Mouse (Mus musculus): ENCODE measurements around the gene Arhgef25. TPM values are rescaled to one million over a fixed set of nuclear protein-coding genes. Genes with fewer than 3 reads are reported as not detected.

The Arhgef25 gene
- polyA plus RNA-seq, 1 experiment: 187 TPM

DNA sequence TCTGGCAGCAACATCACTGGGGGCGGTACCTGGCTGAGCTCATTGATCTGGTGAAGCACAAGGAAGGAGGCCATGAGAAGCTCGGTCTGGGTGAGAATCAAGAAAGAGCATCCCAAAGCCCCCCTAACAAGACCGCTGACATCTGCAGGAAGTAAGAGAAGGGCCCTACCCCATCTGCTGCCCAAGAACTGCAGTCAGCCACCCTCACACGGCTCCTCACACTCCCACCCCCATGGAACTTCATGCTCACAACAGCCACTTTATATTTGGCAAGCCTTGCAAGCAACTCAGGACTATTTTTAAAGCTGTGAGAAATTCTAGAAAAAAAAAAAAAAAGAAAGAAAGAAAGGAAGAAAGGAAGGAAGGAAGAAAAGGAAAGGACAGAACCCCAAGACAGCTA is 19.0 kb upstream of the Arhgef25 start:
- Histone ChIP-seq H3K4me3 (ENCODE audit: insufficient read depth, low read length) (no peak overlapping the region), H3K27ac (ENCODE audit: insufficient read depth, low read length) (no peak overlapping the region)
- no peak for TF ChIP-seq POLR2A (IDR thresholded peaks at IDR 0.05; ENCODE audit: low read depth, low read length)
- TF ChIP-seq CTCF (IDR thresholded peaks at IDR 0.05; ENCODE audit: borderline replicate concordance, insufficient read depth, low read length): no peak

GRCm38 (mm10) chr10:127205373-127205772 is 15.5 kb upstream of the Arhgef25 start:
- Histone ChIP-seq H3K27ac (ENCODE audit: insufficient read depth, low read length) (no peak overlapping the region), H3K4me3 (ENCODE audit: insufficient read depth, low read length) (no peak overlapping the region), H3K4me1 (ENCODE audit: control insufficient read depth, insufficient read depth, low read length) (peaks cover 5% of the 10 kb centered on the region)
- TF ChIP-seq POLR2A (IDR thresholded peaks at IDR 0.05; ENCODE audit: low read depth, low read length) (no peak), CTCF (IDR thresholded peaks at IDR 0.05; ENCODE audit: borderline replicate concordance, insufficient read depth, low read length) (no peak)

More for the DNA sequence above, 19.0 kb upstream of the Arhgef25 start:
- peaks cover 8% of the 10 kb centered on the region for H3K4me1 ChIP-seq (ENCODE audit: control insufficient read depth, insufficient read depth, low read length)

DNA sequence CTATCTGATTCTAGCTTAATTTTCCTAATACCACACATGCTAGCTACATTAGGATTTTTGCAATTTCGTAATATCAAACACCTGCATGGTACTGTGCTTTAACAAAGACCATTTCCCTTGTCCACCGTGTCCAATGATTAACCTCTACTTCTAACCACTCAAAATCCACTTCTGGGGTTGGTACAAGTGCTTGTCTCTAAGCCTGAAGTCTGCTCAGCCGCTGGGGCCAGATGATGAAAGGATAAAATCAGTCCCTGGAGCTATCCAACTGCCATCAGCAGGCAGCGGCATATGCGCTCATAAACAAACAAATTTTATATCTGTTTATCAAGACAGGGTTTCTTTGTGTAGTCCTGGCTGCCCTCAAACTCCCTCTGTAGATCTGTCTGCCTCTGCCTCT is 14.7 kb upstream of the Arhgef25 start:
- no peak overlapping the region for H3K27ac ChIP-seq (ENCODE audit: insufficient read depth, low read length)
- H3K4me1 ChIP-seq (ENCODE audit: control insufficient read depth, insufficient read depth, low read length): no peaks in the 10 kb centered on the region
- no peak for TF ChIP-seq POLR2A (IDR thresholded peaks at IDR 0.05; ENCODE audit: low read depth, low read length)
- TF ChIP-seq CTCF (IDR thresholded peaks at IDR 0.05; ENCODE audit: borderline replicate concordance, insufficient read depth, low read length): no peak
- H3K4me3 ChIP-seq (ENCODE audit: insufficient read depth, low read length): no peak overlapping the region

- TF ChIP-seq CTCF (IDR thresholded peaks at IDR 0.05; ENCODE audit: borderline replicate concordance, insufficient read depth, low read length): no peak
- TF ChIP-seq POLR2A (IDR thresholded peaks at IDR 0.05; ENCODE audit: low read depth, low read length): no peak
- Histone ChIP-seq H3K4me1 (ENCODE audit: control insufficient read depth, insufficient read depth, low read length) (no peaks in the 10 kb centered on the region), H3K4me3 (ENCODE audit: insufficient read depth, low read length) (no peak overlapping the region), H3K27ac (ENCODE audit: insufficient read depth, low read length) (no peak overlapping the region)
These were observed 13.2 kb upstream of the Arhgef25 start for GRCm38 (mm10) chr10:127203106-127203505.

- peak; percentile 32; the same call in 1 of the 2 replicates for TF ChIP-seq CTCF (IDR thresholded peaks at IDR 0.05; ENCODE audit: borderline replicate concordance, insufficient read depth, low read length)
- TF ChIP-seq POLR2A (IDR thresholded peaks at IDR 0.05; ENCODE audit: low read depth, low read length): no peak
- no peak overlapping the region for H3K4me3 ChIP-seq (ENCODE audit: insufficient read depth, low read length)
These were observed 10.4 kb upstream of the Arhgef25 start for GRCm38 (mm10) chr10:127200279-127200678.

GRCm38 (mm10) chr10:127199474-127199873 is 9.6 kb upstream of the Arhgef25 start:
- Histone ChIP-seq H3K27ac (ENCODE audit: insufficient read depth, low read length) (no peak overlapping the region), H3K4me3 (ENCODE audit: insufficient read depth, low read length) (no peak overlapping the region), H3K4me1 (ENCODE audit: control insufficient read depth, insufficient read depth, low read length) (no peaks in the 10 kb centered on the region)
- TF ChIP-seq CTCF (IDR thresholded peaks at IDR 0.05; ENCODE audit: borderline replicate concordance, insufficient read depth, low read length): no peak
- no peak; the same call in 1 of the 2 replicates for TF ChIP-seq POLR2A (IDR thresholded peaks at IDR 0.05; ENCODE audit: low read depth, low read length)

More at GRCm38 (mm10) chr10:127200279-127200678, 10.4 kb upstream of the Arhgef25 start:
- Histone ChIP-seq H3K27ac (ENCODE audit: insufficient read depth, low read length) (no peak overlapping the region), H3K4me1 (ENCODE audit: control insufficient read depth, insufficient read depth, low read length) (no peaks in the 10 kb centered on the region)

DNA sequence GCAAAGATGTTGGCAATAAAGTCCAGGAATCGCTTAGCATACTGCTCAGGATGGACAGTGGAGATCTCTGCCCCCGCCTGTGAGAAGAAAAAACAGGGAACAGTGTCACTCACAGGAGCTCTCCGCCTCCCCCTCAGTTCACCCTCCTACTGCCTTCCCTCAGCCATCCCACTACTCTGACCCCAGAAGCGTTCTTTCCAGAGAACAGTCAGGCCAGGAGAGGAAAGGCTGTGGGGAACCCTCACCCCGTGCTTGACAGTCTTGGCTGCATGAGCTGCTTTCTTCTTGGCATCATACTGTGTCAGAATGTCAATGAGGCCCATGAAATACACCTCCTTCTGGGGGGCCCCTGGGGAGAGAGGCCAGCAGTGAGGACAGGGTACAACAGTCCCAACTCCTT is 9.2 kb upstream of the Arhgef25 start:
- no peak overlapping the region for H3K27ac ChIP-seq (ENCODE audit: insufficient read depth, low read length)
- TF ChIP-seq POLR2A (IDR thresholded peaks at IDR 0.05; ENCODE audit: low read depth, low read length): peak; percentile 36
- no peak for TF ChIP-seq CTCF (IDR thresholded peaks at IDR 0.05; ENCODE audit: borderline replicate concordance, insufficient read depth, low read length)
- no peak overlapping the region for H3K4me3 ChIP-seq (ENCODE audit: insufficient read depth, low read length)
- H3K4me1 ChIP-seq (ENCODE audit: control insufficient read depth, insufficient read depth, low read length): no peaks in the 10 kb centered on the region

DNA sequence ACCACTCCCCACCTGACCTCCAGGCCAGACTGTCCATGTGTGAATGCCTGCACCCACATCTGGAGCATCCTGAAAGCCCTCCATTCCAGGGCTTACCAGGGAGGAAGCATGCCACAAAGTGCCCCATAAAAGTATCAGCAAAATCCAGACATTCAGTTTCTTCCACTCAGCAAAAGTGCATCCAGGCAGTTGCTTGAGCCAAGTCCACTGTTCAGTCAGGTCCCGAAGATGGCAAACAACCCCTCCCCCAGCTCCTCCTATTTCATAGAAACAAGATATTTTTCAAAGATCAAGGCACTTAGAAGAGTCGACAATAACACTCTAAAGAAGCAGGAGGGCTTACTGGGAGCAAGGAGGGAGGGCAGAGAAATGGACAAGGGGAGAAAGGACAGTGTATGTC is 8.6 kb upstream of the Arhgef25 start:
- Histone ChIP-seq H3K4me1 (ENCODE audit: control insufficient read depth, insufficient read depth, low read length) (no peaks in the 10 kb centered on the region), H3K27ac (ENCODE audit: insufficient read depth, low read length) (no peak overlapping the region), H3K4me3 (ENCODE audit: insufficient read depth, low read length) (no peak overlapping the region)
- TF ChIP-seq POLR2A (IDR thresholded peaks at IDR 0.05; ENCODE audit: low read depth, low read length) (no peak; the same call in 1 of the 2 replicates), CTCF (IDR thresholded peaks at IDR 0.05; ENCODE audit: borderline replicate concordance, insufficient read depth, low read length) (no peak)

- H3K4me1 ChIP-seq (ENCODE audit: control insufficient read depth, insufficient read depth, low read length): no peaks in the 10 kb centered on the region
- no peak overlapping the region for H3K27ac ChIP-seq (ENCODE audit: insufficient read depth, low read length)
- TF ChIP-seq POLR2A (IDR thresholded peaks at IDR 0.05; ENCODE audit: low read depth, low read length): peak; percentile 6; the same call in 1 of the 2 replicates
- no peak for TF ChIP-seq CTCF (IDR thresholded peaks at IDR 0.05; ENCODE audit: borderline replicate concordance, insufficient read depth, low read length)
- H3K4me3 ChIP-seq (ENCODE audit: insufficient read depth, low read length): no peak overlapping the region
These were observed 7.7 kb upstream of the Arhgef25 start for GRCm38 (mm10) chr10:127197505-127198110.

DNA sequence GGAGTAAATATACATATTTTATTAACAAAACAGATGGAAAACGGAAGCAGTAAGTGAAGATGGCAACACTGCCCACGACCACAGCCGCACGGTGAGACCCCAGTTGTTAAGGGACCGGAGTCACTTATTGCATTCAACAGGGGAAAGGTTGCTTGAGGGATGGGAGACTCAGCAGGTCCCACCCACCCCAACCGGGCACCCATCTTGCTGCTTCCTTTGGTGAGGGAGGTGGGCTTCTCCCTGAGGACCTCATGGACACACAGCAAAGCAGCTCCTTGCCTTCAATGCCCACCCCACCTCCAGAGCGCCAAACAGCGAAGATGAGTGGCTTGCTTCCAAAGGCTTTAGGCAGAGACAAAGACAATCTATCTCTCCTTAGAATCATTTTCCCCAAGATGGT is 7.2 kb upstream of the Arhgef25 start:
- no peak overlapping the region for H3K27ac ChIP-seq (ENCODE audit: insufficient read depth, low read length)

More for the DNA sequence above, 7.2 kb upstream of the Arhgef25 start:
- TF ChIP-seq CTCF (IDR thresholded peaks at IDR 0.05; ENCODE audit: borderline replicate concordance, insufficient read depth, low read length): no peak
- no peak; the same call in 1 of the 2 replicates for TF ChIP-seq POLR2A (IDR thresholded peaks at IDR 0.05; ENCODE audit: low read depth, low read length)
- Histone ChIP-seq H3K4me1 (ENCODE audit: control insufficient read depth, insufficient read depth, low read length) (no peaks in the 10 kb centered on the region), H3K4me3 (ENCODE audit: insufficient read depth, low read length) (no peak overlapping the region)

All from embryonic fibroblast, embryonic 13.5 days (primary cell).